17 mouse cellular contexts compared by ENCODE assay signal in genomic region chr1:135181880-135182623, GRCm38 (mm10). TPM values are rescaled to one million over a fixed set of nuclear protein-coding genes. Genes with fewer than 3 reads are reported as not detected.
DNase-seq lines count a peak whose midpoint lies in the region; ATAC-seq and TF ChIP-seq lines count a peak whose summit lies in the region.
"Had no signal": no experiment of that assay in that cellular context is flagged by ENCODE, and none has a peak within 500 bp of the region (broad histone marks: within the 10 kb centered on the region; RNA-seq: fewer than 3 reads in every experiment).

No protein-coding gene starts in this region.

- TF ChIP-seq CTCF in heart, adult 2 months (IDR thresholded peaks at IDR 0.05), result no peak

- H3K79me2 ChIP-seq in heart, adult 2 months (replicated peaks; ENCODE audit: control insufficient read depth, insufficient read depth, low read length), result no peaks in the 10 kb centered on the region

- 0 out of 2 replicates have a peak, but pooled peaks cover 3% of the 10 kb centered on the region for H3K9me3 ChIP-seq in heart, embryonic 16.5 days (replicated peaks; ENCODE audit: control insufficient read depth, low read length)
- no peaks in the 10 kb centered on the region for H3K9me3 ChIP-seq in intestine, embryonic 14.5 days (ENCODE audit: control insufficient read depth, low read length)
- H3K9me3 ChIP-seq: heart, embryonic 15.5 days; limb, embryonic 13.5 days; midbrain, embryonic 15.5 days; neural tube, embryonic 12.5 days had no signal

- peaks cover 32% of the 10 kb centered on the region for H3K27me3 ChIP-seq in heart, embryonic 16.5 days (ENCODE audit: control insufficient read depth, insufficient read depth, low read length)
- H3K27me3 ChIP-seq in heart, adult 2 months (ENCODE audit: control insufficient read depth, insufficient read depth, low read length), result 0 out of 2 replicates have a peak, but pooled peaks cover 1% of the 10 kb centered on the region
- no peaks in the 10 kb centered on the region for H3K27me3 ChIP-seq in intestine, embryonic 14.5 days (replicated peaks; ENCODE audit: control insufficient read depth, insufficient read depth, low read length)
- H3K27me3 ChIP-seq: midbrain, embryonic 15.5 days; neural tube, embryonic 12.5 days had no signal

- no peak overlapping the region for H3K4me3 ChIP-seq in heart, embryonic 16.5 days (ENCODE audit: low read length)
- no peak overlapping the region for H3K4me3 ChIP-seq in heart, adult 2 months
- no peak overlapping the region for H3K4me3 ChIP-seq in intestine, embryonic 14.5 days (ENCODE audit: low read depth, low read length)
- H3K4me3 ChIP-seq: heart, embryonic 15.5 days; hindbrain, embryonic 12.5 days; left cerebral cortex, adult 2 months; limb, embryonic 13.5 days; midbrain, embryonic 15.5 days; neural tube, embryonic 12.5 days had no signal

- H3K4me2 ChIP-seq in heart, embryonic 16.5 days (ENCODE audit: low read depth, low read length), result no peak overlapping the region
- no peak overlapping the region for H3K4me2 ChIP-seq in intestine, embryonic 14.5 days (ENCODE audit: low read length)
- H3K4me2 ChIP-seq: heart, embryonic 15.5 days; hindbrain, embryonic 12.5 days; limb, embryonic 13.5 days; lung, embryonic 14.5 days; midbrain, embryonic 15.5 days; neural tube, embryonic 12.5 days had no signal

- no peak overlapping the region; the same call in 1 of the 2 replicates for H3K9ac ChIP-seq in heart, embryonic 16.5 days (ENCODE audit: low read length)
- H3K9ac ChIP-seq in heart, adult 2 months (ENCODE audit: low read depth, low read length), result no peak overlapping the region
- no peak overlapping the region for H3K9ac ChIP-seq in intestine, embryonic 14.5 days (ENCODE audit: low read length)
- H3K9ac ChIP-seq: heart, embryonic 15.5 days; hindbrain, embryonic 12.5 days; limb, embryonic 13.5 days; lung, embryonic 14.5 days; midbrain, embryonic 15.5 days had no signal

- no peak for TF ChIP-seq EP300 in heart, adult 2 months (IDR thresholded peaks at IDR 0.05; ENCODE audit: insufficient read depth, low read depth, low read length)

- intact Hi-C loops in heart, adult 2 months (cut with DNase I), result no loop called here

- no peak for TF ChIP-seq POLR2A in heart, adult 2 months (IDR thresholded peaks at IDR 0.05; ENCODE audit: insufficient read depth, low read depth, low read length)

- ATAC-seq in heart, embryonic 16.5 days (replicated peaks; ENCODE audit: extremely low read depth, insufficient read depth, low FRiP score), result 0 out of 2 replicates have a peak, but pooled peaks have one; percentile 16
- no peak for ATAC-seq in intestine, embryonic 14.5 days (replicated peaks; ENCODE audit: low FRiP score, low TSS enrichment, low read depth)
- ATAC-seq: CD4-positive, CD25-positive, alpha-beta regulatory T cell, adult 4 months; midbrain, embryonic 15.5 days had no signal

- WGBS in heart, embryonic 16.5 days, result 66% methylated on average over 8 of the region's 8 CpGs
- 67% methylated on average over 8 of the region's 8 CpGs for WGBS in heart, adult 2 months
- 89% methylated on average over 8 of the region's 8 CpGs for WGBS in intestine, embryonic 14.5 days

- peaks cover 14% of the 10 kb centered on the region for H3K4me1 ChIP-seq in heart, embryonic 16.5 days (ENCODE audit: control insufficient read depth, insufficient read depth, low read length)
- peaks cover 3% of the 10 kb centered on the region; the same call in 1 of the 2 replicates for H3K4me1 ChIP-seq in heart, adult 2 months (ENCODE audit: control insufficient read depth, insufficient read depth, low read length)
- H3K4me1 ChIP-seq in intestine, embryonic 14.5 days (replicated peaks; ENCODE audit: control insufficient read depth, insufficient read depth, low read length), result no peaks in the 10 kb centered on the region; the same call in 1 of the 2 replicates
- H3K4me1 ChIP-seq: hindbrain, embryonic 12.5 days; limb, embryonic 13.5 days; neural tube, embryonic 12.5 days had no signal

- no peak overlapping the region for H3K27ac ChIP-seq in heart, embryonic 16.5 days (ENCODE audit: low read length)
- H3K27ac ChIP-seq in heart, adult 2 months, result no peak overlapping the region
- H3K27ac ChIP-seq in intestine, embryonic 14.5 days (ENCODE audit: low read depth), result 0 out of 2 replicates have a peak overlapping the region, but pooled peaks have one; percentile 2
- H3K27ac ChIP-seq: heart, embryonic 15.5 days; hindbrain, embryonic 12.5 days; left cerebral cortex, adult 2 months; limb, embryonic 13.5 days; midbrain, embryonic 15.5 days; neural tube, embryonic 12.5 days had no signal

- no peak for DNase-seq in heart, adult 2 months
- peak; percentile 53 for DNase-seq in adrenal gland, postnatal 10 days
- no peak for DNase-seq in intestine, embryonic 14.5 days (ENCODE audit: low spot score)
- DNase-seq in kidney, postnatal 4 days, result peak; percentile 48 to 63
- no peak for DNase-seq in right cerebral cortex, postnatal 10 days (ENCODE audit: low spot score in 2 of 2)
- DNase-seq in thymus, postnatal 4 days, result no peak
- DNase-seq: lung, embryonic 14.5 days; thymus, postnatal 14 days had no signal

- no peaks in the 10 kb centered on the region for H3K36me3 ChIP-seq in heart, embryonic 16.5 days (ENCODE audit: control insufficient read depth, insufficient read depth)
- H3K36me3 ChIP-seq in heart, adult 2 months (ENCODE audit: control insufficient read depth, insufficient read depth, low read length), result no peaks in the 10 kb centered on the region
- H3K36me3 ChIP-seq in intestine, embryonic 14.5 days (ENCODE audit: control insufficient read depth, insufficient read depth, low read length), result no peaks in the 10 kb centered on the region
- H3K36me3 ChIP-seq: heart, embryonic 15.5 days; hindbrain, embryonic 12.5 days; limb, embryonic 13.5 days; midbrain, embryonic 15.5 days; neural tube, embryonic 12.5 days had no signal

RNA-seq across cellular contexts. Expression of gene Gpr37l1, which starts 14.6 kb away (rescaled TPM):
- polyA plus RNA-seq in heart, embryonic 16.5 days (2015; fragmentation: Nextera tagmentation; extraction: Ambion mirVana), result not detected in 2 replicates
- under 1 TPM; 0.97 to 0.98 TPM for total RNA-seq in heart, adult 2 months (2021)
- 2.3 and 3.6 TPM in 2 replicates for polyA plus RNA-seq in heart, adult 2 months (2012; rRNA removed)
- total RNA-seq in adrenal gland, postnatal 10 days (2021), result 1 to 10 TPM; 1.3 to 2.8 TPM
- polyA plus RNA-seq in intestine, embryonic 14.5 days (2014; fragmentation: Nextera tagmentation; extraction: Ambion mirVana), result 0.35 and 0.50 TPM in 2 replicates
- total RNA-seq: granulocyte monocyte progenitor cell, adult 5-6 weeks had no signal
- polyA plus RNA-seq: CD4-positive, CD25-positive, alpha-beta regulatory T cell, adult 4 months; heart, embryonic 15.5 days; lung, embryonic 14.5 days had no signal

RNA-seq across cellular contexts. Expression of gene Arl8a, which starts 35.4 kb away (rescaled TPM):
- 40.2 and 43.9 TPM in 2 replicates for polyA plus RNA-seq in heart, embryonic 16.5 days (2015; fragmentation: Nextera tagmentation; extraction: Ambion mirVana)
- total RNA-seq in heart, adult 2 months (2021), result 10 to 100 TPM; 20.1 to 21.0 TPM
- polyA plus RNA-seq in heart, adult 2 months (2012; rRNA removed), result 30.5 and 32.5 TPM in 2 replicates
- 10 to 100 TPM; 49.2 to 57.7 TPM for total RNA-seq in adrenal gland, postnatal 10 days (2021)
- 54.2 and 55.1 TPM in 2 replicates for polyA plus RNA-seq in intestine, embryonic 14.5 days (2014; fragmentation: Nextera tagmentation; extraction: Ambion mirVana)

RNA-seq across cellular contexts. Expression of gene Ptpn7, which starts 49.6 kb away (rescaled TPM):
- polyA plus RNA-seq in heart, embryonic 16.5 days (2015; fragmentation: Nextera tagmentation; extraction: Ambion mirVana), result 7.3 and 20.5 TPM in 2 replicates
- total RNA-seq in heart, adult 2 months (2021), result under 1 TPM; 0.73 to 0.82 TPM
- polyA plus RNA-seq in heart, adult 2 months (2012; rRNA removed), result 0.82 and 1.4 TPM in 2 replicates
- 1 to 10 TPM; 1.8 to 2.5 TPM for total RNA-seq in adrenal gland, postnatal 10 days (2021)
- polyA plus RNA-seq in intestine, embryonic 14.5 days (2014; fragmentation: Nextera tagmentation; extraction: Ambion mirVana), result 2.0 TPM in 2 replicates

Comparison
In these comparisons a context has a peak if more than half of its experiments do, and no peak if none do; other contexts are left out.
1. DNase-seq: peak in adrenal gland, postnatal 10 days (single experiment) and kidney, postnatal 4 days (2 of 2); none in heart, adult 2 months (0 of 2), intestine, embryonic 14.5 days (single experiment), right cerebral cortex, postnatal 10 days (0 of 2) and thymus, postnatal 4 days (single experiment).